Mouse (Mus musculus) lung, adult 2 months (tissue): Measurements from ENCODE around the gene Sox13. TPM values are rescaled to one million over a fixed set of nuclear protein-coding genes. Genes with fewer than 3 reads are reported as not detected.

ENCODE experiments used
- DNase-seq: peaks from one replicate; pipeline ENCODE4 v3.0.0; 2022
- H3K4me1 ChIP-seq: fragments of 200-500 bp; 2 replicates; pipeline ENCODE4 v1.6.1; 2011; ENCODE audit warnings: low read length; ENCODE audit not compliant: control insufficient read depth, insufficient read depth
- H3K4me3 ChIP-seq: fragments of 200-500 bp; replicated peaks from 2 replicates; pipeline ENCODE3; 2011; ENCODE audit warnings: low read depth, mild to moderate bottlenecking, control low read depth, low read length; ENCODE audit errors: extremely low read depth
- CTCF ChIP-seq: fragments of 200-500 bp; IDR thresholded peaks from 2 replicates; pipeline ENCODE4 v1.5.1; 2011; ENCODE audit warnings: mild to moderate bottlenecking, low read length, control low read depth; ENCODE audit not compliant: insufficient read depth
- POLR2A ChIP-seq: fragments of 200-500 bp; IDR thresholded peaks from 2 replicates; pipeline ENCODE4 v1.6.1; 2011; ENCODE audit warnings: low read depth, mild to moderate bottlenecking, control low read depth, low read length, borderline replicate concordance; ENCODE audit errors: extremely low read depth
- WGBS: fragments of 180-500 bp; shearing (Covaris S2); methylation state at CpG from one replicate; pipeline ENCODE4 v1.1.7; 2018; 5-methylcytosine and 5-hydroxymethylcytosine counted together
- polyA plus RNA-seq: library from polyadenylated mRNA; depleted of rRNA; stranded (reverse); fragments of >200 nt; gene quantifications from 2 replicates; pipeline ENCODE4 v1.2.3, GENCODE M21; 2012

The Sox13 gene
- polyA plus RNA-seq, 1 experiment: 134 TPM

- Histone ChIP-seq H3K4me3 (no peak overlapping the region), H3K4me1 (peaks cover 53% of the 10 kb centered on the region)
- TF ChIP-seq CTCF (no peak), POLR2A (no peak)
- WGBS: 53% methylated on average over 6 of the region's 6 CpGs
- DNase-seq: no peak
These were observed 15.2 kb downstream of the Sox13 start for GRCm38 (mm10) chr1:133408880-133409516.

GRCm38 (mm10) chr1:133408321-133408720, 15.9 kb downstream of the Sox13 start:
- Histone ChIP-seq H3K4me3 (no peak overlapping the region), H3K4me1 (peaks cover 54% of the 10 kb centered on the region)
- DNase-seq: no peak
- TF ChIP-seq CTCF (no peak), POLR2A (no peak)
- 58% methylated on average over 9 of the region's 9 CpGs for WGBS

GRCm38 (mm10) chr1:133407436-133407835, 16.7 kb downstream of the Sox13 start:
- TF ChIP-seq POLR2A (no peak), CTCF (no peak)
- WGBS: 41% methylated on average over 6 of the region's 6 CpGs
- Histone ChIP-seq H3K4me1 (peaks cover 53% of the 10 kb centered on the region), H3K4me3 (no peak overlapping the region)
- no peak for DNase-seq

- DNase-seq: no peak
- TF ChIP-seq POLR2A: no peak
- no peak for TF ChIP-seq CTCF
- peaks cover 45% of the 10 kb centered on the region for H3K4me1 ChIP-seq
- no peak overlapping the region for H3K4me3 ChIP-seq
- WGBS: 33% methylated on average over 7 of the region's 7 CpGs
These were observed 17.6 kb downstream of the Sox13 start for GRCm38 (mm10) chr1:133406614-133407013.

- Histone ChIP-seq H3K4me3 (no peak overlapping the region), H3K4me1 (peaks cover 52% of the 10 kb centered on the region)
- no peak for DNase-seq
- TF ChIP-seq POLR2A: no peak
- no peak for TF ChIP-seq CTCF
- WGBS: 52% methylated on average over 4 of the region's 4 CpGs
These were observed 20.2 kb downstream of the Sox13 start for GRCm38 (mm10) chr1:133404005-133404404.

- Histone ChIP-seq H3K4me1 (peaks cover 46% of the 10 kb centered on the region), H3K4me3 (no peak overlapping the region)
- WGBS: 33% methylated on average over 13 of the region's 13 CpGs
- peak; percentile 28; the same call in 1 of the 2 replicates for TF ChIP-seq POLR2A
- no peak for TF ChIP-seq CTCF
- peak; percentile 42 for DNase-seq
These were observed 24.0 kb downstream of the Sox13 start for GRCm38 (mm10) chr1:133400014-133400725.

- Histone ChIP-seq H3K4me3 (no peak overlapping the region), H3K4me1 (peaks cover 36% of the 10 kb centered on the region)
- DNase-seq: no peak
- TF ChIP-seq POLR2A (0 out of 2 replicates have a peak, but pooled peaks have one; percentile 14), CTCF (no peak)
- WGBS: 19% methylated on average over 17 of the region's 17 CpGs
These were observed 26.5 kb downstream of the Sox13 start for GRCm38 (mm10) chr1:133397483-133398237.

GRCm38 (mm10) chr1:133397094-133397482, 27.1 kb downstream of the Sox13 start:
- no peak for TF ChIP-seq CTCF
- no peak for TF ChIP-seq POLR2A
- WGBS: 63% methylated on average over 5 of the region's 5 CpGs
- Histone ChIP-seq H3K4me1 (peaks cover 34% of the 10 kb centered on the region), H3K4me3 (no peak overlapping the region)
- DNase-seq: no peak

- no peak for DNase-seq
- H3K4me3 ChIP-seq: no peak overlapping the region
- peaks cover 34% of the 10 kb centered on the region for H3K4me1 ChIP-seq
- TF ChIP-seq POLR2A: no peak
- no peak for TF ChIP-seq CTCF
- WGBS: 79% methylated on average over 5 of the region's 5 CpGs
These were observed 27.5 kb downstream of the Sox13 start for GRCm38 (mm10) chr1:133396693-133397092.
